Mouse (Mus musculus) stomach, embryonic 15.5 days (tissue): Measurements from ENCODE around the gene Pax5. TPM values are rescaled to one million over a fixed set of nuclear protein-coding genes. Genes with fewer than 3 reads are reported as not detected.

Source experiments
- ATAC-seq: fragments of 200-750 bp; cut with Nextera tagmentation; 2 replicates; pipeline ENCODE4 v1.8.0; 2017; ENCODE audit warnings: low read depth, moderate number of reproducible peaks, moderate TSS enrichment; ENCODE audit not compliant: insufficient read depth, low FRiP score
- H3K27ac ChIP-seq: fragments of 300-500 bp; sonication (generic); 2 replicates; pipeline ENCODE4 v1.5.1; 2015; ENCODE audit warnings: mild to moderate bottlenecking, inconsistent platforms
- H3K27me3 ChIP-seq: fragments of 300-500 bp; sonication (generic); replicated peaks from 2 replicates; pipeline ENCODE4 v1.6.1; 2015; ENCODE audit warnings: inconsistent platforms
- H3K36me3 ChIP-seq: fragments of 300-500 bp; sonication (generic); 2 replicates; pipeline ENCODE4 v1.6.1; 2015; ENCODE audit warnings: inconsistent platforms
- H3K4me1 ChIP-seq: fragments of 300-500 bp; sonication (generic); 2 replicates; pipeline ENCODE4 v1.6.1; 2015; ENCODE audit warnings: inconsistent platforms
- H3K4me2 ChIP-seq: fragments of 300-500 bp; sonication (generic); 2 replicates; pipeline ENCODE4 v1.6.1; 2015; ENCODE audit warnings: mild to moderate bottlenecking, inconsistent platforms
- H3K4me3 ChIP-seq: fragments of 300-500 bp; sonication (generic); replicated peaks from 2 replicates; pipeline ENCODE4 v1.5.1; 2015; ENCODE audit warnings: inconsistent platforms
- H3K9ac ChIP-seq: fragments of 300-500 bp; sonication (generic); 2 replicates; pipeline ENCODE4 v1.6.1; 2015; ENCODE audit warnings: inconsistent platforms
- H3K9me3 ChIP-seq: fragments of 300-500 bp; sonication (generic); 2 replicates; pipeline ENCODE4 v1.6.1; 2016; ENCODE audit warnings: inconsistent platforms
- WGBS: fragments of 180-500 bp; shearing (Covaris S2); methylation state at CpG from one replicate; pipeline ENCODE4 v1.1.7; 2015; 5-methylcytosine and 5-hydroxymethylcytosine counted together
- polyA plus RNA-seq: library from polyadenylated mRNA; unstranded; fragments of >200 nt; fragmentation: Nextera tagmentation; extraction: Ambion mirVana; gene quantifications from 2 replicates; pipeline ENCODE4 v1.2.1, GENCODE M21; 2015

Gene Pax5
- polyA plus RNA-seq, 1 experiment from 2014 or later, result 0.05 TPM

GRCm38 (mm10) chr4:44549029-44549428, 161.3 kb downstream of the Pax5 start:
- Histone ChIP-seq H3K4me2 (no peak overlapping the region), H3K27ac (no peak overlapping the region), H3K4me3 (no peak overlapping the region), H3K9me3 (no peaks in the 10 kb centered on the region), H3K36me3 (no peaks in the 10 kb centered on the region), H3K9ac (no peak overlapping the region), H3K4me1 (no peaks in the 10 kb centered on the region), H3K27me3 (peaks cover 6% of the 10 kb centered on the region; the same call in 1 of the 2 replicates)
- no peak for ATAC-seq
- 59% methylated on average over 7 of the region's 7 CpGs for WGBS

GRCm38 (mm10) chr4:44545669-44546068, 164.6 kb downstream of the Pax5 start:
- Histone ChIP-seq H3K4me3 (no peak overlapping the region), H3K27me3 (peaks cover 6% of the 10 kb centered on the region; the same call in 1 of the 2 replicates), H3K4me1 (no peaks in the 10 kb centered on the region), H3K4me2 (no peak overlapping the region), H3K9me3 (no peaks in the 10 kb centered on the region), H3K9ac (no peak overlapping the region), H3K27ac (no peak overlapping the region), H3K36me3 (no peaks in the 10 kb centered on the region)
- WGBS, result 8% methylated on average over 8 of the region's 8 CpGs
- no peak for ATAC-seq

GRCm38 (mm10) chr4:44544495-44544894, 165.8 kb downstream of the Pax5 start:
- WGBS, result 50% methylated on average over 1 of the region's 1 CpGs
- no peak for ATAC-seq

DNA sequence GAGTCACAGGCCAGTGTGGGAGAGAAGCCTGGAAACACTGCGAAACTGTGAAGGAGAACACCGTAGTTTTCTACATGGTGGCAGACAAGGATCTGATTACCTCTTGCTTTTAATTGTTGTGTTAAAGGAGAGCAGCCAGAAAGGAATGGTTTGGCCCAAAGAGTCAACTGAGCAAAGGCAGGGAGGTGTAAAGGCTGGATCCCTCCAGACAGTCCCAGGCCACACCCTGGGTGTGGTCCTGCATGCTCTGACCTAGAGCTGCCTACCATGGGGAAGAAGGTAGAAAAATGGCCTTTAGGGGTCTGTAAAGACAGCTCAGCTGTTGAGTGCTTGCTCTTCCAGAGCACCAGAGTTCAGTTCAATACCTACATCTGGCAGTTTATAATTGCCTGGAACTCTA, 166.4 kb downstream of the Pax5 start:
- Histone ChIP-seq H3K4me1 (no peaks in the 10 kb centered on the region), H3K4me3 (no peak overlapping the region), H3K4me2 (no peak overlapping the region), H3K9me3 (no peaks in the 10 kb centered on the region), H3K27ac (no peak overlapping the region), H3K9ac (no peak overlapping the region), H3K27me3 (peaks cover 6% of the 10 kb centered on the region; the same call in 1 of the 2 replicates), H3K36me3 (no peaks in the 10 kb centered on the region)
- no peak for ATAC-seq
- WGBS, result 90% methylated on average over 2 of the region's 2 CpGs

More at GRCm38 (mm10) chr4:44544495-44544894, 165.8 kb downstream of the Pax5 start:
- no peak overlapping the region for H3K27ac ChIP-seq
- H3K4me3 ChIP-seq, result no peak overlapping the region
- no peak overlapping the region for H3K9ac ChIP-seq
- no peaks in the 10 kb centered on the region for H3K9me3 ChIP-seq
- no peak overlapping the region for H3K4me2 ChIP-seq
- H3K4me1 ChIP-seq, result no peaks in the 10 kb centered on the region
- H3K36me3 ChIP-seq, result no peaks in the 10 kb centered on the region
- H3K27me3 ChIP-seq, result peaks cover 6% of the 10 kb centered on the region; the same call in 1 of the 2 replicates

GRCm38 (mm10) chr4:44542101-44542500, 168.2 kb downstream of the Pax5 start:
- Histone ChIP-seq H3K27me3 (peaks cover 6% of the 10 kb centered on the region; the same call in 1 of the 2 replicates), H3K27ac (no peak overlapping the region), H3K36me3 (no peaks in the 10 kb centered on the region), H3K4me2 (no peak overlapping the region), H3K4me3 (no peak overlapping the region), H3K4me1 (no peaks in the 10 kb centered on the region), H3K9ac (no peak overlapping the region), H3K9me3 (no peaks in the 10 kb centered on the region)
- WGBS, result 66% methylated on average over 3 of the region's 3 CpGs
- no peak for ATAC-seq

GRCm38 (mm10) chr4:44538488-44538887, 171.8 kb downstream of the Pax5 start:
- no peaks in the 10 kb centered on the region for H3K4me1 ChIP-seq
- no peak for ATAC-seq
- H3K4me2 ChIP-seq, result no peak overlapping the region
- H3K36me3 ChIP-seq, result no peaks in the 10 kb centered on the region
- H3K4me3 ChIP-seq, result no peak overlapping the region
- 47% methylated on average over 5 of the region's 5 CpGs for WGBS
- H3K27ac ChIP-seq, result no peak overlapping the region
- H3K27me3 ChIP-seq, result no peaks in the 10 kb centered on the region
- no peak overlapping the region for H3K9ac ChIP-seq
- no peaks in the 10 kb centered on the region for H3K9me3 ChIP-seq

- Histone ChIP-seq H3K4me3 (no peak overlapping the region), H3K27me3 (no peaks in the 10 kb centered on the region), H3K27ac (no peak overlapping the region), H3K4me2 (no peak overlapping the region), H3K9ac (no peak overlapping the region), H3K9me3 (no peaks in the 10 kb centered on the region), H3K4me1 (no peaks in the 10 kb centered on the region), H3K36me3 (no peaks in the 10 kb centered on the region)
- ATAC-seq, result no peak
- WGBS, result 80% methylated on average over 4 of the region's 4 CpGs
These were observed 173.5 kb downstream of the Pax5 start for GRCm38 (mm10) chr4:44536794-44537193.

DNA sequence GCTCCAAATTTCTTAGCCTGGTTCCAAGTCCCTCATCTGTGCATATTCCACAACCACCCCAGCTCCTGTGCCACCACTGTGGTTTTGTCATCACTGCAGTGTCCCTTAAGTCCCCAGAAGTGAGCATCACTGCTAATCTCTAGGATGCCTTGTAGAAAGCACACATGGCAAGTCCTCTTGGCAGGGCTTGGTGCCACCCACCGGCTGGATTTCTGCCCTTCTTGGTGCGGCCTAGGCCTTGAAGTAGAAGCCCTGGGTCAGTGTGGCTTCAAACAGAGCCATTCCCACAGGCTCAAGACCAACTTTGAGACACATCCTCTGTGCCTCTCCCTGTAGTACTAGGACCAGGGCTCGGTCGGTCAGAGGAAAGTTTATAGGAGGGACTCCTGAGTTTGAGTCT, 174.6 kb downstream of the Pax5 start:
- no peak overlapping the region for H3K4me2 ChIP-seq
- H3K27ac ChIP-seq, result no peak overlapping the region
- no peaks in the 10 kb centered on the region for H3K36me3 ChIP-seq
- ATAC-seq, result no peak
- no peaks in the 10 kb centered on the region for H3K27me3 ChIP-seq
- no peaks in the 10 kb centered on the region for H3K9me3 ChIP-seq
- H3K9ac ChIP-seq, result no peak overlapping the region
- H3K4me3 ChIP-seq, result no peak overlapping the region
- 86% methylated on average over 4 of the region's 4 CpGs for WGBS
- no peaks in the 10 kb centered on the region for H3K4me1 ChIP-seq

- H3K9ac ChIP-seq, result no peak overlapping the region
- H3K36me3 ChIP-seq, result no peaks in the 10 kb centered on the region
- H3K27me3 ChIP-seq, result no peaks in the 10 kb centered on the region
- no peak overlapping the region for H3K27ac ChIP-seq
- no peak for ATAC-seq
- 71% methylated on average over 5 of the region's 5 CpGs for WGBS
- no peaks in the 10 kb centered on the region for H3K4me1 ChIP-seq
- H3K4me2 ChIP-seq, result no peak overlapping the region
- no peaks in the 10 kb centered on the region for H3K9me3 ChIP-seq
- H3K4me3 ChIP-seq, result no peak overlapping the region
These were observed 177.0 kb downstream of the Pax5 start for GRCm38 (mm10) chr4:44533286-44533685.

GRCm38 (mm10) chr4:44532731-44533130, 177.6 kb downstream of the Pax5 start:
- no peaks in the 10 kb centered on the region for H3K36me3 ChIP-seq
- no peak overlapping the region for H3K4me3 ChIP-seq
- WGBS, result 55% methylated on average over 5 of the region's 5 CpGs
- no peaks in the 10 kb centered on the region for H3K4me1 ChIP-seq
- H3K9me3 ChIP-seq, result no peaks in the 10 kb centered on the region
- H3K27ac ChIP-seq, result no peak overlapping the region
- no peak overlapping the region for H3K4me2 ChIP-seq
- H3K9ac ChIP-seq, result no peak overlapping the region
- no peaks in the 10 kb centered on the region for H3K27me3 ChIP-seq
- no peak for ATAC-seq

DNA sequence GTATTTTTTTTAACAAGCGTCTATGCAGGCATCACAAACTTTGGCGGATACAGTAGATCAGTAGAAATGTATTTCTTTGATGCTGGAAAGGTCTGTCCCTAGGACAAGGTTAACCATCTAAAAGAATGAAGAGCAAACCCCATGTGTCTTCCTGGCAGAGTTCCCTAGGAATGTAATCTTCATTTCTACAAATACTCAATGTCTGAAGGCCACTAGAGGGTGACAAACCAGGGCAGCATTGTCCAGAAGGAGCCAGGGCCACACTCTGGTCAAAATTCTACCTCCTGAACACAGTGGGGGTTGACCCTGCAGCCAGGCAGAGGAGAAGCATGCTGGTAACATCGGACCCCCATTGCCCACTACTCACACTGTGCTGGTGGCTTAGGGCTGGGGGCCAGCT, 185.0 kb downstream of the Pax5 start:
- Histone ChIP-seq H3K4me3 (no peak overlapping the region), H3K27ac (no peak overlapping the region), H3K36me3 (no peaks in the 10 kb centered on the region), H3K27me3 (no peaks in the 10 kb centered on the region), H3K4me2 (no peak overlapping the region), H3K9me3 (no peaks in the 10 kb centered on the region), H3K4me1 (no peaks in the 10 kb centered on the region), H3K9ac (no peak overlapping the region)
- ATAC-seq, result no peak
- 80% methylated on average over 3 of the region's 3 CpGs for WGBS

- Histone ChIP-seq H3K4me2 (no peak overlapping the region), H3K36me3 (no peaks in the 10 kb centered on the region), H3K4me1 (no peaks in the 10 kb centered on the region), H3K9me3 (no peaks in the 10 kb centered on the region), H3K9ac (no peak overlapping the region), H3K27me3 (no peaks in the 10 kb centered on the region), H3K4me3 (no peak overlapping the region), H3K27ac (no peak overlapping the region)
- 66% methylated on average over 11 of the region's 11 CpGs for WGBS
- no peak for ATAC-seq
These were observed 191.4 kb downstream of the Pax5 start for GRCm38 (mm10) chr4:44518923-44519322.

GRCm38 (mm10) chr4:44513981-44514380, 196.3 kb downstream of the Pax5 start:
- Histone ChIP-seq H3K27ac (no peak overlapping the region), H3K4me1 (no peaks in the 10 kb centered on the region), H3K4me2 (no peak overlapping the region), H3K36me3 (no peaks in the 10 kb centered on the region), H3K9ac (no peak overlapping the region), H3K27me3 (peaks cover 13% of the 10 kb centered on the region; the same call in 1 of the 2 replicates), H3K4me3 (no peak overlapping the region), H3K9me3 (no peaks in the 10 kb centered on the region)
- ATAC-seq, result no peak
- WGBS, result 63% methylated on average over 4 of the region's 4 CpGs
